Mouse (Mus musculus) lung, embryonic 14.5 days (tissue): ENCODE measurements around the gene Fezf1. TPM values are rescaled to one million over a fixed set of nuclear protein-coding genes. Genes with fewer than 3 reads are reported as not detected.

Experiments used
- ATAC-seq: fragments of 200-750 bp; cut with Nextera tagmentation; 2 replicates; pipeline ENCODE4 v1.8.0; 2017; ENCODE audit warnings: mild to moderate bottlenecking, moderate TSS enrichment, moderate library complexity; ENCODE audit not compliant: insufficient read depth
- DNase-seq: peaks from one replicate; pipeline ENCODE4 v3.0.0-alpha.2; 2015
- H3K27ac ChIP-seq: fragments of 300-500 bp; sonication (generic); 2 replicates; pipeline ENCODE4 v1.5.1; 2014; ENCODE audit warnings: low read depth, mild to moderate bottlenecking, moderate library complexity
- H3K27me3 ChIP-seq: fragments of 300-500 bp; sonication (generic); 2 replicates; pipeline ENCODE4 v1.6.1; 2014; ENCODE audit warnings: low read length, control low read depth; ENCODE audit not compliant: insufficient read depth
- H3K36me3 ChIP-seq: fragments of 300-500 bp; sonication (generic); 2 replicates; pipeline ENCODE4 v1.6.1; 2014; ENCODE audit warnings: control low read depth; ENCODE audit not compliant: insufficient read depth
- H3K4me1 ChIP-seq: fragments of 300-500 bp; sonication (generic); 2 replicates; pipeline ENCODE4 v1.6.1; 2014; ENCODE audit warnings: antibody characterized with exemption, control low read depth; ENCODE audit not compliant: insufficient read depth
- H3K4me2 ChIP-seq: fragments of 300-500 bp; sonication (generic); 2 replicates; pipeline ENCODE4 v1.6.1; 2014; ENCODE audit warnings: mild to moderate bottlenecking
- H3K4me3 ChIP-seq: fragments of 300-500 bp; sonication (generic); 2 replicates; pipeline ENCODE4 v1.5.1; 2014; ENCODE audit warnings: low read depth, low read length
- H3K9ac ChIP-seq: fragments of 300-500 bp; sonication (generic); 2 replicates; pipeline ENCODE4 v1.6.1; 2014
- H3K9me3 ChIP-seq: fragments of 300-500 bp; sonication (generic); 2 replicates; pipeline ENCODE4 v1.6.1; 2016; ENCODE audit warnings: low read depth, low read length, control low read depth
- CTCF ChIP-seq: IDR thresholded peaks from 2 replicates; pipeline ENCODE4 v1.5.1; 2016; ENCODE audit warnings: antibody characterized with exemption, low read depth
- WGBS: fragments of 180-500 bp; shearing (Covaris S2); extraction: QIAGEN DNeasy Blood & Tissue Kit; methylation state at CpG from one replicate; pipeline ENCODE4 v1.1.7; 2014; 5-methylcytosine and 5-hydroxymethylcytosine counted together
- polyA plus RNA-seq: library from polyadenylated mRNA; unstranded; fragments of >200 nt; fragmentation: Nextera tagmentation; extraction: Ambion mirVana; gene quantifications from 2 replicates; pipeline ENCODE4 v1.2.1, GENCODE M21; 2014

Fezf1 gene
- polyA plus RNA-seq, 1 experiment from 2014 or later = not detected

DNA sequence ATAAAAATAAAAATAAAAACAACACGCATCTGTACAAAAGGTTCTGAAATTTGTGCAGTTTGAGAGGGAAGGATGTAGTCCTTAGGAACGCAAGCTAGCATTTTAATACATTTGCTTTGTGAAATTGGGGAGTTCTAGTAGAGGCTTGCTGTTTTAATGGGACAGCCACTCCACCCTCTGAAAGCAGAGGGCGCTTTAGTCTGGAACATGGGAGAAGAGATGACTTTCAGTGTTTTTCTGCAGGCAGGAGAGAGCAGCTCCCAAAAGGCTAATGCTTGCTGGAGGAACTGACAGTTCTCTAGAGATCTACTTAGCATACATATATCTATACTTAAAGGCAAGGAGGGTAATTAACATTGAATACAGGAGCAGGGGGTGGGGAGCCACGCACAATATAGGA, 40.4 kb downstream of the Fezf1 start:
- Histone ChIP-seq H3K27ac (no peak overlapping the region), H3K36me3 (no peaks in the 10 kb centered on the region), H3K4me3 (no peak overlapping the region), H3K4me1 (no peaks in the 10 kb centered on the region), H3K27me3 (no peaks in the 10 kb centered on the region), H3K9me3 (no peaks in the 10 kb centered on the region), H3K9ac (no peak overlapping the region), H3K4me2 (no peak overlapping the region)
- DNase-seq = no peak
- WGBS = 60% methylated on average over 4 of the region's 4 CpGs
- no peak for ATAC-seq
- TF ChIP-seq CTCF = 0 out of 2 replicates have a peak, but pooled peaks have one; percentile 17

DNA sequence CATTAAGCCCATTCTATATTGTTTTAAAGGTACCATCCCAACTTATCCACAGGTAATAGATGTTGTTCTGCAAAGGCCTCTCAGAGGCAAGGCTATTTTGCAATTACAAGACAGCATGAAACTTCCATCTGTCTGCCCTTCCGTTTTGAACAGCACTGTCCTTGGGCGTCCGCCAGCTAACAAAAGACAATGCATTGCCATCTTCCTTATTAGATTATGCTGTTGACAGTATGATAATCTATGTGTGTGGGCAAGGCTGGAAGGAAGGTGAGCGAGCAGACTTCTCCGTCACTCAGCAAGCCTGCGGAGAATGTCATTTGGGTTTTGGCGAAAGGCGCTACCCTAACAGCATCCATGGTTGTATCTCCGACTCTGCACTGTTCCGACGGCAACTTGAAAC, 45.5 kb downstream of the Fezf1 start:
- Histone ChIP-seq H3K9me3 (no peaks in the 10 kb centered on the region), H3K36me3 (no peaks in the 10 kb centered on the region), H3K27me3 (no peaks in the 10 kb centered on the region), H3K4me2 (no peak overlapping the region), H3K4me3 (no peak overlapping the region), H3K27ac (no peak overlapping the region), H3K9ac (no peak overlapping the region), H3K4me1 (no peaks in the 10 kb centered on the region)
- WGBS = 67% methylated on average over 11 of the region's 11 CpGs
- no peak for TF ChIP-seq CTCF
- ATAC-seq = no peak
- DNase-seq = no peak

Other genes starting within 250 kb of the Fezf1 start
- gene Aass, start 115.4 kb downstream of the Fezf1 start, polyA plus RNA-seq = 3.1 and 3.6 TPM in 2 replicates